Mouse (Mus musculus): ENCODE results near the gene Ric8a.

Ric8a gene

DNA sequence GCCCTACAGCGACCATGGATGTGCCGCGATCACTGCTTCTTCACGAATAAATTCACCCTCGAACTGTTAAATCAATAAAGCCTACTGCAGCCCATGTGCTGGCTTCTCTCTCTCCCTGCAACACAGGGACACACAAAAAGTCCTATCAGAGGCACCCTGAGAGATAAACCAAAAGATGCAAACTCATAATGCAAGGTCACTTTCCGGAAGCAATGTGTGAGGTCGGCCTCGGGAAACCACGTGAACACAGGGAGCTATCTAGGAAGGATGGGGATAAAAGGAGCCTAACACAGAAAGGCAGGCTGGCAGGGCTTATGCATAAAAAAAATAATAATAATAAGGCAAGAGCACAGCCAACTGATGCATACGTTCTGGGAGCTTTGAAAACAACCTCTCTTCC lies 10.1 kb upstream of the Ric8a start:
- no peak for DNase-seq (ENCODE audit: low spot score)

DNA sequence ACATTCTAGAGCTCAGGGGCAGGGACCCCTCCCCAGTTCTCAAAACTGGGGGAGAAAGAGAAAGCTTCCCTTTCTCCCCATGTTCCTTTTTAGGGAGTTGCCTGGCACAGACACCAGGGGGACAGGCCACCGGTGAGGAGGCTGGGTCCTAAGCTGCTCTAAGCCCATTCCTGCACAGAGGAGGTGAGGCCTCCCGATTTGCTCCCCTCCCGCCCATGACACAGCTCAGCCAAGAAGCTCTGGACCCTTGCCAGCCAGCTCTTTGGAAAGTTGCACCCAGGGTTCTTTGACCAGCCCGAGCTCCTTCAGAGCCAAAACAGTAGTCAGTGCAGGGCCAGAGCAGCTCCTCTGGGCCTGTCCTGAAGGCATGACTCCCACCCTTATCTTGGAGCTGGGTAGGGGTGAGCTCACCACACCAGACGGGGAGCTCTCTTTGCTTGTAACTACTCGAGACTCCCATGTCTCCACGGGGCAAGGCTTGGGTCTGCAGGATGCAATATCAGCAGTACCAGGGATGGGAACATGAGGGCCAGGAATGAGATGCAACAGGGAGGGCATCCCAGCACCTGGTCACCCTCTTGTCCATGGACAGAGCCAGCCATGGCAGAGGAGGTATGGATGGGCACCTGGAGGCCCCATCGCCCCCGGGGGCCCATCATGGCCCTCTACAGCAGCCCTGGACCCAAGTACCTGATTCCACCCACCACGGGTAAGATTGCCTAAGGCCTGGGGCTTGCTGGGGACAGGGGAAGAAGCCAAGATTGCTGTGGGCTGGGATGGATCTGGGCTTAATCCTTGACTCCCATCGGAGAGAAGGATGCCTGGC lies 8.8 kb upstream of the Ric8a start, which contains the start of gene Odf3:
Odf3 (plus strand) TSS at position 51 of the 826 bp plus-strand sequence.
- DNase-seq (ENCODE audit: low spot score) = no peak

DNA sequence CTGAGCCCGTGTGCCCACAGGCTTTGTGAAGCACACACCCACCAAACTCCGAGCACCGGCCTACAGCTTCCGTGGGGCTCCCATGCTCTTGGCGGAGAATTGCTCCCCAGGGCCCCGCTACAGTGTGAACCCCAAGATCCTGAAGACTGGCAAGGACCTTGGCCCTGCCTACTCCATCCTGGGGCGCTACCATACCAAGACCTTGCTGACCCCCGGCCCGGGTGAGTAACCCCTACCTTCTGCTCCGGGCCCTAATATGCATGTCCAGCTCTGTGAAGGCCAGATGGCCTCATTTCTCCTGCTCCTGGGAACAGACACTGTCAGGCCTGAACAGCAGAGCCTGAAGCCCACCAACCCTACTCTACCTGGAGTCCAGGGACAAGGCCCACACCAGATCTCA lies 8.2 kb upstream of the Ric8a start:
- no peak for DNase-seq (ENCODE audit: low spot score)

DNA sequence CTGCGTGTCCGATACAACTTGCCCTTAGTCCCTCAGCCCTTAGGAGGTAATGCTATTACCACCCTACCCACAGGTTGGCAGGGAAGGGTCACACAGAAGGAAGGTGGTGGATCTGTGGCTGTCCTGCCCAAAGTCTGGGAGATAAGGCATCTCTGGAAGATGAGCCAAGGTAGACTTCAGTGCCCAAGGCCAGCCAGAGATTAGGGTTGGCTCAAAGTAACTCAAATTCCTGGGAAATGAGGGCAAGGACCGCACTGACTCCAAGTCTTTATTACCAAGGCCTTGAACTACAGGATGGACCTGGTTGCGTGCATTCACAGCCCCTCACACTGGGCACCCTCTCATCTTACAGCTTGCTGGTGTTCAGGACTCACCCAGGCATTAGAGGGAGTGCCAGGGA lies 4.8 kb upstream of the Ric8a start:
- DNase-seq (ENCODE audit: low spot score) = no peak

DNA sequence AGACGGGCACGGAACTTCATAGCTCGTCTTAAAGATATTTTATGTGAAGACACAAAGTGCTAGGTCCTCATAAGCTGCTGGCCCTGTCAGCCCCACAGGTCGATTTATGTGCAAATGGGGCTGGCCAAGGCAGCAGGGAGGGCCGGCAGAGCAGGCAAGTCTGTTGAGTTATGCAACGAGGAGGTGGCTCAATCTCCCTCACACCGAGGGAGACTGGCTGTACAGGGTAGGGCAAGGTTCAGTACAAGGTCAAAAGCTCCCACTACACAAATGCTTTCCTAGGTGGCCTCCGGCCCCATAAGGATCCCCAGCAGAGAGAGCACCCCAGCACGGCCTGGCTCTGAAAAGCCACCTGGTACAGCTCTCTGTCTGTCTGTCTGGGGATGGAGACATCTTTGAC lies 3.4 kb upstream of the Ric8a start:
- DNase-seq (ENCODE audit: low spot score) = no peak

DNA sequence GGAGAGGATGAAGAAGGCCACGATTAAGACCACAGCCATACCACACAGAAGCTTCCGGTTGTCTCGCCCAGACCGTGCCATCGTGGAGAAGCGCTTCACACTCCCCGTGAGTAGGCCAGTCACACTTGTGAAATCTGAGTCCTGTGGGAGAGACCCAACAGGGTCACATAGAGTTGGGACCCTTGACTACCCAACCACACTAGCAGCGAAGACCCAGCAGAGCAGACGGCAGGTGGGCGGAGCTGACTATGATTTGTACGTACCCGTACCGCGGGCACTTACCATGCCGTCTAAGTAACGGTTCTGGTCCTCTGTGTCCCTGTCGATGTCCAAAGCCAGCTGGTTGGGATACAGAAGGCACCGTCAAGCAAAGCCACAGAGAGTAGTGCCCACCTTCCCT lies 2.3 kb upstream of the Ric8a start:
- no peak for DNase-seq (ENCODE audit: low spot score)

DNA sequence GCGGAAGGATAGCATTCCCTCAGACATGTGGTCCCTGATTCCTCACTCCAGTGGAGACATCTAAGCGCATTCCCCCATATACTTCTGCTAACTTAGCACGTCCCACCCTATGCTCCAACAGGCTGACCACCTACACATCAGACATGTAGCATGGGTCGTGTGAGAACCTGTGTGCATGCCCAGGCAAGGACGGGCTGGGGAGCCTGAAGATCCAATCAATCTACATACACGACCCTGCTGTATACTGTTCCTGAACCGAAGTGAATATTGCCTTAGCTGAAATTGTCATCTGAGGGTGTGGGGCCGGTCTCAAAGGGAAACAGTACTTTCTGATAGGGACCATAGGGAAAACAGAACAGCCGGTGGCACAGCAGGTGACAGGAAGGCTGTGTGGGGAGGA lies 1.6 kb upstream of the Ric8a start:
- DNase-seq (ENCODE audit: low spot score) = no peak

DNA sequence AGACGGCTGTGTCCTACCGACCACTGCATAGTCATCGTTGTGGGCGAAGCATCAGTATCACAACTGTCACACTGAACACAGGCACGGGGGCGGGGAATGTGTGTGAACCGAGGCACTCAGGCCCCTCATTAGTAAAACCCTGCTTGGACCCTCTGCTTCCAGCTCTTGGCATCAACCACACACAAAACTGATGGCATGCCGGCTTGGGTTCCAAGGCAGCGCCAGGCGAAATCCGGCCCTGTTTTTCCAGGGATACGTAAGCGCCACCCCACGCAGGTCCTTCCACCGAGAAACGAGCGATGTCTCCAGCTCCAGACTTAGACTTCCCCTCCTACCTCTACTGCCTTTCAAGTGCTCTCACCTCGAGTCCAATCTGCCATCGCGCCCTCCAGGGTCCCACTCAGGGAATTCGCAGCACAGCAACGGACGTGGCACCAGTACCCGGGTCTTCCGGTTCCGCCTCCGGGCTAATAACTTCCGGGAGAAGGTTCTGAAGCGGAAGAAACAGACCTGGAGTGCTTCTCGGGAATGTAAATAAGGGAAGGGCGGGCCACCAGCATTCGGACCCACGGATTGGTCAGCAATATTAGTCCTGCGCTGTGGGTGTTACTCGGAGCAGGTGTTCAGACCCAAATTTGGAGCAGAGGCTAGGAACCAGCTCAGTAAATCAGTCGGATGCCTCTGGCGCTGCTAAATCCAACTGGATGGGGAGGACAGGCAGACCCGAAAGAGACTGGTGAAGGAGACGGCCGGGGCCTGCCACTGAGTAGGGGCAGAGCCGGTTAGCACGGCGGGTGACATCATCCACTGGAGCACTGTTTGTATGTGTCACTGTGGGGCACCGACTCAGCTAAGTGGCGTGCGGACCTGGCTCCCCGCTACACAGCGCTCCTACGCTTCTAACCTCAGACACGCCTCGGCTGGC lies 635 bp upstream of the Ric8a start, which contains the start of gene Gm45785:
Gm45785 (minus strand) TSS at position 472 of the 925 bp plus-strand sequence.
- peak; percentile 82 for DNase-seq (ENCODE audit: low spot score)

DNA sequence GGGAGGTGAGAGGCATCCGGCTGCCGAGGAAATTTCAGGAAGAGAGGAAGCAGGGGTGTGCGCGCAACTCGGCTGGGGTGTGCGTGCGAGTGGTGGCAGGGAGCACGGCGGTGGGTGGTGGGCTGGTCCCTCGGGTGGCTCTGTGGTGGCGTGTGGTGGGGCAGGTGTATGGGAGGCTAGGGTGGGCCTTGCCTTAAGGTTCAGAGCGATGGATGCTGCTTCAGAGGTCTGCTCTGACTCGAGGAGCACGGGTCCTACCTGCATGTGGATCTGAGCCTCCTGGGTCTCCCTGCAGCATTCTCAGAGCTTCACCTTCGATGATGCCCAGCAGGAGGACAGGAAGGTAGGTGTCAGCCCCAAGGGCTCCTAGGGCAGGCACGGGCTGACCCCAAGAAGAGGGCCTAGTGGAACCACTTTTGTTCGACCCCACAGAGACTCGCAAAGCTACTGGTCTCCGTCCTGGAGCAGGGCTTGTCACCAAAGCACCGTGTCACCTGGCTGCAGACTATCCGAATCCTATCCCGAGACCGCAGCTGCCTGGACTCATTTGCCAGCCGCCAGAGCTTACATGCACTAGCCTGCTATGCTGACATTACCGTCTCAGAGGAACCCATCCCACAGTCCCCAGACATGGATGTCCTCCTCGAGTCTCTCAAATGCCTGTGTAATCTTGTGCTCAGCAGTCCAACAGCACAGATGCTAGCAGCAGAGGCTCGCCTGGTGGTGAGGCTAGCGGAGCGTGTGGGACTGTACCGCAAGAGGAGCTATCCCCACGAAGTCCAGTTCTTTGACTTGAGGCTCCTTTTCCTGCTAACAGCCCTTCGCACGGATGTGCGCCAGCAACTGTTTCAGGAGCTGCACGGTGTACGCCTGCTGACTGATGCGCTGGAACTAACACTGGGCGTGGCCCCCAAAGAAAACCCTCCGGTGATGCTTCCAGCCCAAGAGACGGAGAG lies 1.1 kb downstream of the Ric8a start, which contains the start of gene Bet1l:
Bet1l (minus strand) TSS at position 28 of the 956 bp plus-strand sequence.
- no peak for DNase-seq (ENCODE audit: low spot score)

DNA sequence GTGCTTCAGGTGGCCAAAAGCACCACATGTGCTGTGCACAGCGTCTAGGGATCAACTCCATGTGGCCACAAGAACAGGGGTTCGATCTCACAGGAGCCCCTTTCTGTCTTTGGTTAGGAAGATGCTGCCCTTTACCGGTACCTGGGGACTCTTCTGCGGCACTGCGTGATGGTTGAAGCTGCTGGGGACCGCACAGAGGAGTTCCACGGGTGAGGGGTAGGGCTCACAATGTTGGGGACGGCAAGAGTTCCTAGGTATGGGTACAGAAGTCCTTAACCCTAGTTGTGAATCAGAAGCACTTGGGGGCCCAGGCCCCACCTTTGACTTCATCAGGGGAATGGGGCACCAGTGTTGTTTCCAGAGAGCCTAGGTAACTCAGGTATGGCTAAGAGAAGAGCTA lies 2.0 kb downstream of the Ric8a start:
- no peak for DNase-seq (ENCODE audit: low spot score)

DNA sequence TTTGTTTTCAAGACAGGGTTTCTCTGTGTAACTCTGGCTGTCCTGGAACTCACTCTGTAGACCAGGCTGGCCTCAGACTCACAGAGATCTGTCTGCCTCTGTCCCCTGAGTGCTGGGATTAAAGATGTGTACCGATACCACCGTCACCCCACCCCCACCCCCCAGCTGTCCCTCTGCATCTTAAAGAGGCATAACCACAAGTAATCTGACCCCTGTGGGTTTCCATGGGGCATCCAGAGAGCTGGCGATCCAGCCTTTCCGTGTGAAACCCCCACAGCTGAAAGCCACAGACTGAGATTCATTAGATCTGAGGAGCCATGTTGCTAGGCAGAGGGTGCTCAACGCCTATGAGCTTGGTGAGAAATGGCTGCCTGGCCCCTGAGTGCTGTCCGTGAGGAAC lies 3.2 kb downstream of the Ric8a start:
- DNase-seq (ENCODE audit: low spot score) = no peak

DNA sequence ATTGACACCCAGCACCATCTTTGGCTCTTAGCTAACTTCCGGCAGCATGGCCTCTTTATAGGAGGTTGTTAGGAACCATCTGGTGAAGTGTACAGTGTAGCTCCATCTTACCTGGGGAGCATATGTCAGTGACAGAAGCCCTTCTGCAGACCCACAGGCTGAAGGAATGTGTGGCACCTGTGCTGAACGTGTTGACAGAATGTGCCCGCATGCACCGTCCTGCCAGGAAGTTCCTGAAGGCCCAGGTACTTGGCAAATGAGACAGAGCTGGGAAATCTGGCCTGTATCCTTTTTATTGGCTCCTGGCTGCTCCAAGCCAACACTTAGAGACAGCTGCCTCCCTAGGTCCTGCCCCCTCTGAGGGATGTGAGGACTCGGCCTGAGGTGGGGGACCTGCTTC lies 4.0 kb downstream of the Ric8a start:
- no peak for DNase-seq (ENCODE audit: low spot score)

DNA sequence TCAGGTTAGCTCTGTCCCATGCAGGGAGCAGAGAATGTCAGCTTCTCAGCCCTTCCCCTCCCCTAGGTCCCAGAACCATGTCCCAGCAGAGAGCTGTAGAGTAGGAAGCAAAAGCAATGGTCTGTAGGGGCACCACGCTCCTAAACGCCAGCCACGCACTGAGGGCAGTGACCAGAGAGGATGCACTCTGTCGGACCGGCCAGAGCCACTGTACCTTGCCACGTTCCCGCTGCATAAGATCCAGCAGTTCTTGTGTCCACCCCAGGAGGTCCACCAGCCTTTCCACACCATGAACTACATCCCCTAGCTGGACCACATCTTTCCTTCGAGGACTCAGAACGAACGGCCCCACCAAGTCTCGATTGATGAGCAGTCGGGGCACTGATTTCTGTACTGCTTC lies 8.0 kb downstream of the Ric8a start:
- no peak for DNase-seq (ENCODE audit: low spot score)

DNA sequence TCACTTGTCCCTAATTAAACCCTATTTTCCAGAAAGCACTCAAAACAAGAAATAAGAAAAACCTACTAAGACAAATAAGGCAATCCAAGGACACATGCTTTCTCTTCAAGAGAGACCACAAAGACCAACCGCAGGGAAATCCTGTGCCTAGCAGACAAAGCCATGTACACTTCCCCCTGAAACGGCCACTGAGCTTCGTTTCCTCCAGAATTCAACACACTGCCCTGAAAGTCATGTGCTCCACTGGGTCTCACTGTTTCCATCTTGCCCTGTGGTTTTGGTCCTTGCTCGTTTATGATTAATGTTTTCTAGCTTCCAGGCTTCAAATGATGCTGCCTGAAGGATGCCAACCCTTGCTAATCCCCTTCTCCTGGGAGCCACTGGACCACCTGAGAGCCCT lies 17.5 kb downstream of the Ric8a start:
- DNase-seq (ENCODE audit: low spot score) = no peak

DNA sequence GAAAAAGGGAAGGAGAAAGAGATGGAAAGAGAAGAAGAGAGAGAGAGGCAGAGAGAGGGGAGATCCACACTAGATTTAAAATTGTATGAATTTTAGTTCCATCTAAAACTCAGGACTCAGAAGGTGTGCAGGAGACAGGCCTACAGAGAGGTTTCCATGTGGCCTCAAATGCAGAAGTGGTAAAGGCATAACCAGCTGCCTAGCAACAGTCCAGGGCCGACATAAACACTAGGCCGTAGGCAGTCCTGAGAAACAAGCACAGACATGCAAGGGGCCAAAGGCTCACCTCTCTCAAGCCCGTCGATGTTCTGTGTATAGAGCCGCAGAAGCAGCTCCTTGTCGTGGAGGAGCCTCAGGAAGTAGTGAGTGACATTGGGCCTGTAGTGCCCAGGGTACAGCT lies 20.6 kb downstream of the Ric8a start:
- DNase-seq (ENCODE audit: low spot score) = no peak

DNA sequence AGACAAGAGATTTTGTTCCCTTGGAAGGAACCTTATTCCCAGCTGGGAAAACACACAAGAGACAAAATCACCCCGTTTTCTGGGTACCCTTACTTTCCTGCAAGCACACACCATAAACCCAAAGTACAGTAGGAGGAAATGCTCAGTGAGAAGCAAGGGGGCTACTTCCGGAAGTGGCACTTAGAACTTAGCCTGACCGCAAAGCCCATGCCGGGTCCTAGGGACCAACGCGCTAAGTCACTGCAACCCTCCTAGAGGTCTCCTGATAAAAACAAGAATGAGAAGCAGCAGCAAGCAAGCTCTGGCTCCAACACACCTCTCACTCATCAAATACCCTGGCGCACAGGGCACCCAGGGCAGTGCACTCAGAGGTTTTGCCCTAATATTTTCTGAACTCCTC lies 22.6 kb downstream of the Ric8a start:
- peak; percentile 6 for DNase-seq (ENCODE audit: low spot score)

DNA sequence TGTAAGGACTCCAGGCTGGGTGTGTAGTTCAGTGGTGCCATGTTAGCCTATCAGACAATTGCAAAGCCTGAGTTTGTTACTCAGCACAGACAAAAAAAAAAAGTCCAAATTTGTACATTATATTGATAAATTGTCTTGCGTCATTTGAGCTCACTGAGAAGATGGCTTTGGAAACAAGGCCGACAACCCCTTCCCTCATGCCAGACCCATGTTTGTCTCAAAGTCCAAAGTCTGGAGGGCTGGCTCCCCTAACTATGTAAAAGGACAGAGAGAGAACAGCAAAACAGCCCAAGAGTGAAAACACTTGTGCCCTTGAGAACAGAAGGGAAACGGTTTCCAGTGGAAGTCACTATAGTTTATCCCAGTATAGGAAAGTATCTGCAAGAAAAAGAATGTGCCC lies 23.7 kb downstream of the Ric8a start:
- no peak for DNase-seq (ENCODE audit: low spot score)

DNA sequence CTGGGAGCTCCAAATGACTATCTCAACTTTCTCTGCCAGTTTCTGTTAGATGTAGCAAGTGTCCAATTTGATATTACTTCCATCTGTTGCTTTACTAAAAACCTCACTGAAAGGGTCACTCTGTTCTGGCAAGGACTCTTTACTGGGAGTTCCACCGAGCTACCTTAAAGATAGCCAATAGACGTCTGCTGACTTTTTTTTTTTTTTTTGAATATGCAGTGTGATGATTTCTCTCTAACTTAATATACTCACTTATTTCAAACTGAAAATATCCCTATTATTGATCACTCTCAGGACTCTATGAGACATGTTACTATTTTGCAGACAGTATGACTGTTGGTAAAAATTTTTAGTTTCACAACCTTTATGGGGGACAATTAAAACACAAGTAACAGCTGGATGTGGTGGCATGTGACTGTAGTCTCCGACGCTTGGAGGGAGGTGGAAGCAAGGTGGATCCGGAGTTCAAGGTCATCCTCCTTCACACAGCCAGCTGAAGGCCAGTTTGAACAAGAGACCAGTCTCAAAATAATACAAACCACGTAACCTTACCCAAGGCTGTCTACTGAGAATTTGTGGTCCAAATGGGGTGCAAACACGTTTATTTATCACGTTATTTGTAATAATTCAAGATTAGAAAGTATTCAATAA lies 24.2 kb downstream of the Ric8a start:
- no peak for DNase-seq (ENCODE audit: low spot score)

DNA sequence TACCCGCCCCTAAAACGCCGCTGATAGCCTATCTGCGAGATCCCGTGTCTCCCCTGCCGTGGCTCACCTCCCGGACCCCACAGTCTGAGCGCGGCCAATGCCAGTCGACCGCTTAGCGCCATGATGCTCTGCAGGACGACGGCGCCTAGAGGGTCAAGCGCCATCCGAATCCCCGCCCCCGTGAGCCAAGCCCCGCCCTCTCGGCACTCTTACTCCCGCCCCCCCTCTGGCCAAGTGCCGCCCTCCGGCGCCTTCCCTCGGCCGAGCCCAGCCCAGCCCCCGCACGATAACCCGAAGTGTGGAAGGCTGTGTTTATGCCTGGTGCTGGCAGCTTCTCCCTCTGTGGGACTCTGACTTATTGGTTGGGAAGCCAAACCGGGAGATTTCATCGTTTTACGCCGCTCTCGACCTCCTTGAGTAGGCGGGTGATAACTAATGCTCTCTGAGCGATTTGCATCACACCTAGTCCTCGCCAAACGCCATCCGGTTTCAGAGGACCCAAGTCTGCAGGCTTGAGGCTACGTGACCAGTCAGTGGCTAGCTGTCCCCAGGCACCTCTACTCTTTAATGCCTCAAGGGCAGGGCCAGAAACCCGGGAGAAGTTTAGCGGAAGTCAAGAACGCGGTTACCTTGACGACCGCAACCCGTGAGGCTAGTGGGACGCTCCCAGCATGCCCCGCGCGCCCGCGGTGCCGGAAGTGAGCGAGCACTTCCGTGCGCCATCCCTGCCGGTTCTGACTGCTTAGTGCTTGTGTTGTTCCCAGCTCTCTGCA lies 25.1 kb downstream of the Ric8a start, which contains the start of the genes Psmd13 and Sirt3:
Psmd13 (plus strand) TSS at position 273 of the 773 bp plus-strand sequence.
Sirt3 (minus strand) TSS at position 614 of the 773 bp plus-strand sequence.
- peak; percentile 93 for DNase-seq (ENCODE audit: low spot score)

DNA sequence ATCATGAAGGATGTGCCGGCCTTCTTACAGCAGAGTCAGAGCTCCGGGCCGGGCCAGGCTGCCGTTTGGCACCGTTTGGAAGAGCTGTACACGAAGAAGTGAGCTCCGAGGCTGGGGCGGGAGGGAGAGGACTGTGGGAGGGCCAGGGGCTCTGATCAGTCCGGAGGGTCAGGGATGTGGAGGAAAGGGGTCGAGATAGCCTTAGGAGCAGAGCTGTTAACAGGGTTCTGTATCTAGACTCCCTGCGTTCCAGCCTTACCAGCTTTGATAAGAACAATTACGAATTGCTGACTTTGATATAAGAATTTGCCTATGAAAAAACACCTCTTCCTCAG lies 25.7 kb downstream of the Ric8a start:
- DNase-seq (ENCODE audit: low spot score) = no peak

Measured in T-cell, adult 2 months (primary cell).